ENCODE assay signal across 8 mouse cellular contexts in genomic region chr17:71183657-71184261, GRCm38 (mm10). TPM values are rescaled to one million over a fixed set of nuclear protein-coding genes. Genes with fewer than 3 reads are reported as not detected.
DNase-seq lines count a peak whose midpoint lies in the region; ATAC-seq and TF ChIP-seq lines count a peak whose summit lies in the region.

No protein-coding gene starts in this region.

- peak overlapping the region; percentile 93 for H3K9ac ChIP-seq in heart, embryonic 13.5 days
- peak overlapping the region; percentile 77 for H3K9ac ChIP-seq in forebrain, postnatal 0 days
- H3K9ac ChIP-seq in limb, embryonic 15.5 days = peak overlapping the region; percentile 95
- peak overlapping the region; percentile 91 for H3K9ac ChIP-seq in neural tube, embryonic 14.5 days (replicated peaks; ENCODE audit: low read depth, low read length)

- DNase-seq in heart, adult 8-10 months (ENCODE audit: low spot score) = no peak
- DNase-seq in A20 (ENCODE audit: low read depth, low spot score) (peak; percentile 62), NIH3T3 (ENCODE audit: low read depth) (peak; percentile 50)
- DNase-seq in forebrain, postnatal 0 days = no peak

- peak overlapping the region; percentile 88 for H3K4me3 ChIP-seq in heart, embryonic 13.5 days
- H3K4me3 ChIP-seq in forebrain, postnatal 0 days (ENCODE audit: low read depth, low read length) = peak overlapping the region; percentile 90
- peak overlapping the region; percentile 88 for H3K4me3 ChIP-seq in limb, embryonic 15.5 days
- H3K4me3 ChIP-seq in neural tube, embryonic 14.5 days (ENCODE audit: low read depth, low read length) = peak overlapping the region; percentile 76

- under 1% methylated on average over 66 of the region's 79 CpGs for WGBS in heart, embryonic 13.5 days
- 3% methylated on average over 77 of the region's 79 CpGs for WGBS in forebrain, postnatal 0 days
- under 1% methylated on average over 64 of the region's 79 CpGs for WGBS in limb, embryonic 15.5 days
- WGBS in neural tube, embryonic 14.5 days = under 1% methylated on average over 40 of the region's 79 CpGs

- 0 out of 2 replicates have a peak, but pooled peaks have one; percentile 1 for ATAC-seq in heart, embryonic 13.5 days (ENCODE audit: extremely low read depth, insufficient number of reproducible peaks, low FRiP score, low TSS enrichment)
- peak; percentile 77 for ATAC-seq in forebrain, postnatal 0 days
- no peak for ATAC-seq in limb, embryonic 15.5 days (ENCODE audit: insufficient number of reproducible peaks, low FRiP score, low TSS enrichment, low read depth)
- no peak; the same call in none of the 2 replicates for ATAC-seq in neural tube, embryonic 14.5 days (ENCODE audit: low read depth)
- no peak for ATAC-seq in megakaryocyte-erythroid progenitor cell, adult 5-6 weeks (replicated peaks; ENCODE audit: low FRiP score, low TSS enrichment, poor library complexity, severe bottlenecking)

- no peak for TF ChIP-seq CTCF in forebrain, postnatal 0 days (IDR thresholded peaks at IDR 0.05; ENCODE audit: low read depth)

- no peaks in the 10 kb centered on the region for H3K27me3 ChIP-seq in heart, embryonic 13.5 days (replicated peaks)
- no peaks in the 10 kb centered on the region for H3K27me3 ChIP-seq in forebrain, postnatal 0 days (ENCODE audit: insufficient read depth, low read length)
- no peaks in the 10 kb centered on the region for H3K27me3 ChIP-seq in limb, embryonic 15.5 days
- H3K27me3 ChIP-seq in neural tube, embryonic 14.5 days (ENCODE audit: control insufficient read depth, insufficient read depth, low read length) = no peaks in the 10 kb centered on the region

- H3K4me1 ChIP-seq in heart, embryonic 13.5 days = peaks cover 55% of the 10 kb centered on the region
- peaks cover 11% of the 10 kb centered on the region for H3K4me1 ChIP-seq in forebrain, postnatal 0 days (ENCODE audit: insufficient read depth)
- peaks cover 29% of the 10 kb centered on the region for H3K4me1 ChIP-seq in limb, embryonic 15.5 days
- H3K4me1 ChIP-seq in neural tube, embryonic 14.5 days (ENCODE audit: control insufficient read depth, insufficient read depth, low read length) = peaks cover 12% of the 10 kb centered on the region

- no peaks in the 10 kb centered on the region for H3K9me3 ChIP-seq in heart, embryonic 13.5 days
- H3K9me3 ChIP-seq in forebrain, postnatal 0 days (ENCODE audit: low read length) = no peaks in the 10 kb centered on the region
- no peaks in the 10 kb centered on the region for H3K9me3 ChIP-seq in limb, embryonic 15.5 days
- H3K9me3 ChIP-seq in neural tube, embryonic 14.5 days (ENCODE audit: control insufficient read depth, low read length) = no peaks in the 10 kb centered on the region

- peak overlapping the region; percentile 87 for H3K27ac ChIP-seq in heart, embryonic 13.5 days (replicated peaks)
- H3K27ac ChIP-seq in forebrain, postnatal 0 days (ENCODE audit: low read depth, low read length) = peak overlapping the region; percentile 91
- H3K27ac ChIP-seq in limb, embryonic 15.5 days = peak overlapping the region; percentile 91
- H3K27ac ChIP-seq in neural tube, embryonic 14.5 days (ENCODE audit: low read depth, low read length) = peak overlapping the region; percentile 91

- H3K4me2 ChIP-seq in heart, embryonic 13.5 days = peak overlapping the region; percentile 78
- peak overlapping the region; percentile 93 for H3K4me2 ChIP-seq in forebrain, postnatal 0 days (ENCODE audit: low read depth)
- H3K4me2 ChIP-seq in limb, embryonic 15.5 days = peak overlapping the region; percentile 71
- peak overlapping the region; percentile 86 for H3K4me2 ChIP-seq in neural tube, embryonic 14.5 days (ENCODE audit: low read depth, low read length)

- no peaks in the 10 kb centered on the region for H3K36me3 ChIP-seq in heart, embryonic 13.5 days
- H3K36me3 ChIP-seq in forebrain, postnatal 0 days (ENCODE audit: insufficient read depth) = no peaks in the 10 kb centered on the region
- no peaks in the 10 kb centered on the region for H3K36me3 ChIP-seq in limb, embryonic 15.5 days
- no peaks in the 10 kb centered on the region for H3K36me3 ChIP-seq in neural tube, embryonic 14.5 days (ENCODE audit: control insufficient read depth, insufficient read depth, low read length)

RNA-seq across cellular contexts. Expression of gene Lpin2, which starts 1.4 kb away (rescaled TPM):
- polyA plus RNA-seq in heart, embryonic 13.5 days (2015; fragmentation: Nextera tagmentation; extraction: Ambion mirVana) = 17.1 TPM in 2 replicates
- total RNA-seq in heart, adult 8-10 months (2022) = 10 to 100 TPM in 1 of 4 experiments, 1 to 10 TPM in 3; 7.4 to 11.1 (median 10.0) TPM
- 44.5 and 58.6 TPM in 2 replicates for total RNA-seq in forebrain, postnatal 0 days (2014; rRNA removed)
- polyA plus RNA-seq in forebrain, postnatal 0 days (2015; fragmentation: Nextera tagmentation; extraction: Ambion mirVana) = 23.6 and 32.5 TPM in 2 replicates
- polyA plus RNA-seq in limb, embryonic 15.5 days (2015; fragmentation: Nextera tagmentation; extraction: Ambion mirVana) = 31.9 and 32.6 TPM in 2 replicates
- 49.8 and 52.4 TPM in 2 replicates for polyA plus RNA-seq in neural tube, embryonic 14.5 days (2014; fragmentation: Nextera tagmentation; extraction: Ambion mirVana)
- 119 and 153 TPM in 2 replicates for total RNA-seq in megakaryocyte-erythroid progenitor cell, adult 5-6 weeks (2014; fragmentation: Nextera tagmentation)
- total RNA-seq in megakaryocyte-erythroid progenitor cell, adult 5-6 weeks (2017) = 129 and 139 TPM in 2 replicates

Comparison
In these comparisons a context has a peak if more than half of its experiments do, and no peak if none do; other contexts are left out.
1. ATAC-seq: peak in heart, embryonic 13.5 days (single experiment) and forebrain, postnatal 0 days (single experiment); none in limb, embryonic 15.5 days (single experiment), neural tube, embryonic 14.5 days (single experiment) and megakaryocyte-erythroid progenitor cell, adult 5-6 weeks (single experiment).
2. DNase-seq: peak in A20 (single experiment) and NIH3T3 (single experiment); none in heart, adult 8-10 months (single experiment) and forebrain, postnatal 0 days (single experiment).
3. Peak in every context shown above with its lines, with median percentiles within 50 percentile points of each other: H3K27ac ChIP-seq, H3K4me2 ChIP-seq, H3K4me3 ChIP-seq and H3K9ac ChIP-seq.